Mouse (Mus musculus) C2C12 (cell line): Measurements from ENCODE around the gene Mrpl4. TPM values are rescaled to one million over a fixed set of nuclear protein-coding genes. Genes with fewer than 3 reads are reported as not detected.

Source experiments
- H3K27me3 ChIP-seq: one replicate; pipeline ENCODE4 v1.6.1; 2011; ENCODE audit not compliant: control insufficient read depth, insufficient read depth, insufficient read length
- H3K36me3 ChIP-seq: one replicate; pipeline ENCODE4 v1.6.1; 2011; ENCODE audit not compliant: control insufficient read depth, insufficient read depth
- H3K4me3 ChIP-seq: one replicate; pipeline ENCODE4 v1.5.1; 2011; ENCODE audit warnings: mild to moderate bottlenecking, control low read depth; ENCODE audit not compliant: poor library complexity, insufficient read depth, severe bottlenecking
- H3K79me2 ChIP-seq: one replicate; pipeline ENCODE4 v1.6.1; 2011; ENCODE audit not compliant: control insufficient read depth, insufficient read depth
- H3K79me3 ChIP-seq: one replicate; pipeline ENCODE4 v1.6.1; 2011; ENCODE audit warnings: low read depth, control low read depth
- H3ac ChIP-seq: one replicate; pipeline ENCODE3; 2011; ENCODE audit warnings: low read depth; ENCODE audit not compliant: control insufficient read depth, insufficient read length
- CEBPB ChIP-seq: IDR thresholded peaks from one replicate; pipeline ENCODE4 v1.6.1; 2011; ENCODE audit warnings: low read depth, mild to moderate bottlenecking, control low read depth, moderate library complexity
- CTCF ChIP-seq: IDR thresholded peaks from one replicate; pipeline ENCODE4 v1.5.1; 2011; ENCODE audit not compliant: control insufficient read depth, insufficient read depth, insufficient read length
- FOSL1 ChIP-seq: IDR thresholded peaks from one replicate; pipeline ENCODE4 v1.8.0; 2011; ENCODE audit warnings: mild to moderate bottlenecking, low read length; ENCODE audit not compliant: poor library complexity, insufficient read depth, severe bottlenecking
- MAX ChIP-seq: IDR thresholded peaks from one replicate; pipeline ENCODE4 v1.6.1; 2011; ENCODE audit warnings: mild to moderate bottlenecking, control low read depth
- MYOD1 ChIP-seq: IDR thresholded peaks from one replicate; pipeline ENCODE4 v1.6.1; 2011; ENCODE audit warnings: low read depth; ENCODE audit not compliant: control insufficient read depth, insufficient read length
- MYOG ChIP-seq: IDR thresholded peaks from one replicate; pipeline ENCODE4 v1.6.1; 2011; ENCODE audit not compliant: control insufficient read depth, insufficient read length; ENCODE audit errors: extremely low read depth
- USF1 ChIP-seq: IDR thresholded peaks from one replicate; pipeline ENCODE4 v1.6.1; 2011; ENCODE audit warnings: low read depth, mild to moderate bottlenecking, control low read depth, moderate library complexity
- long read RNA-seq, 2 experiments: library from polyadenylated mRNA; unstranded; transcript quantifications; one replicate each; pipeline ENCODE4 v2.0.0; 2019 to 2020
- polyA plus RNA-seq: library from polyadenylated mRNA; unstranded; fragments of >200 nt; fragmentation: generic; extraction: Trizol; gene quantifications from one replicate; pipeline ENCODE4 v1.2.1, GENCODE M21; 2012; ENCODE audit warnings: missing spikeins

The Mrpl4 gene
- polyA plus RNA-seq: 107 TPM
- long read RNA-seq, experiment 1, transcript Mrpl4-201 (9 exons, 1,288 nt): major isoform, 100 of 123 reads
- long read RNA-seq, experiment 1, partial matches to known transcripts: 4 of 123 reads
- long read RNA-seq, experiment 1, other reads (novel, unspliced or antisense): 19 of 123 reads
- long read RNA-seq, experiment 2, transcript Mrpl4-201 (9 exons, 1,288 nt): major isoform, 75 of 96 reads
- long read RNA-seq, experiment 2, partial matches to known transcripts: 2 of 96 reads
- long read RNA-seq, experiment 2, other reads (novel, unspliced or antisense): 19 of 96 reads

- peak within 1 kb of the TSS; percentile 85 for H3ac ChIP-seq
- TF ChIP-seq MYOD1 (no peak), MAX (peak; percentile 40), MYOG (no peak), CTCF (no peak)
- H3K79me3 ChIP-seq: no peaks in the 10 kb centered on the region
- H3K36me3 ChIP-seq: peaks cover 18% of the 10 kb centered on the region
- no peaks in the 10 kb centered on the region for H3K79me2 ChIP-seq
- H3K27me3 ChIP-seq: no peaks in the 10 kb centered on the region
- H3K4me3 ChIP-seq: peak within 1 kb of the TSS; percentile 85
Measured at GRCm38 (mm10) chr9:21002627-21003551, at the start of gene Mrpl4. Mrpl4 (plus strand) TSS chr9:21002738.

GRCm38 (mm10) chr9:20956989-20957388 lies 45.5 kb upstream of the Mrpl4 start:
- Histone ChIP-seq H3K27me3 (no peaks in the 10 kb centered on the region), H3ac (no peak overlapping the region), H3K79me2 (peaks cover 3% of the 10 kb centered on the region), H3K36me3 (no peaks in the 10 kb centered on the region), H3K79me3 (peaks cover 1% of the 10 kb centered on the region), H3K4me3 (no peak overlapping the region)
- TF ChIP-seq MYOG (no peak), MAX (no peak), USF1 (no peak), FOSL1 (no peak), CEBPB (no peak), MYOD1 (no peak), CTCF (no peak)

- H3K79me3 ChIP-seq: no peaks in the 10 kb centered on the region
- H3K79me2 ChIP-seq: no peaks in the 10 kb centered on the region
- H3K27me3 ChIP-seq: no peaks in the 10 kb centered on the region
- TF ChIP-seq MYOD1 (no peak), CEBPB (no peak)
- H3K4me3 ChIP-seq: no peak within 1 kb of the TSS
- H3K36me3 ChIP-seq: no peaks in the 10 kb centered on the region
- no peak within 1 kb of the TSS for H3ac ChIP-seq
Measured at GRCm38 (mm10) chr9:20959430-20959938, 43.1 kb upstream of the Mrpl4 start, which contains the start of gene Dnmt1. Dnmt1 (minus strand) TSS chr9:20959888.

- Histone ChIP-seq H3K79me2 (no peaks in the 10 kb centered on the region), H3K4me3 (no peak overlapping the region), H3K27me3 (no peaks in the 10 kb centered on the region), H3K79me3 (no peaks in the 10 kb centered on the region), H3K36me3 (peaks cover 3% of the 10 kb centered on the region), H3ac (no peak overlapping the region)
- TF ChIP-seq CTCF (no peak), CEBPB (no peak), USF1 (no peak), FOSL1 (no peak), MAX (no peak), MYOG (no peak), MYOD1 (no peak)
Measured at GRCm38 (mm10) chr9:20961557-20961956, 41.0 kb upstream of the Mrpl4 start.

- Histone ChIP-seq H3ac (no peak overlapping the region), H3K36me3 (peaks cover 26% of the 10 kb centered on the region), H3K79me3 (peaks cover 15% of the 10 kb centered on the region)
Measured at GRCm38 (mm10) chr9:20965606-20966005, 36.9 kb upstream of the Mrpl4 start.

More at GRCm38 (mm10) chr9:20965606-20966005, 36.9 kb upstream of the Mrpl4 start:
- Histone ChIP-seq H3K27me3 (no peaks in the 10 kb centered on the region), H3K79me2 (peaks cover 30% of the 10 kb centered on the region), H3K4me3 (no peak overlapping the region)
- TF ChIP-seq MYOG (no peak), CEBPB (no peak), USF1 (no peak), MYOD1 (no peak), FOSL1 (no peak), MAX (no peak), CTCF (no peak)
